Mouse (Mus musculus): ENCODE data around the gene Unk.

DNA sequence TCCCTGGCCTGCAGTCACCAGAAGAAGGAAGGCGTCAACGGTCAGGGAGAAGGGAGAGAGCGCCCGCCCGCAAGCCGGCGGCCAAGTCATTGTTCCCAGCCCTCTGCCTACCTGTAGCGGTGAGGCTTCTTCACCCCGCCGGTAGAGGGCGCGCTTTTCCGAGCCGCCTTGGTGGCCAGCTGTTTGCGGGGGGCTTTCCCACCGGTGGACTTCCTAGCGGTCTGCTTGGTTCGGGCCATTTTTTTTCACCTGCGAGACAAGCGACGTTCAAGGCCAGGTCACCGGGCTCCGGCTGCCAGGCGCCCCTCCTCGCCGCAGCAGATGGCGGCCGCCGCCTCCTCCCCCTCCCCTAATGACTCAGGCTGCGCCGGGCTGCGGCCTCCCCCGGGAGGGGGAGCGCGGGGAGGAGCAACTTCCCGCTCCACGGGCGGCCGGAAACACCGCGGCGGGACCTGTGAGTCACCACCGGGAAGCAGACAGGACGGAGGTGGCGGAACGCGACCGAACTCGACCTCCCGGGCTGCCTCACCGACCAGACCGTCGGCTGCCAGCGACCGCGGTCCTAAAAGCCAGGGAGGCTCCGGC, 6.3 kb upstream of the Unk start:
- TF ChIP-seq CTCF (IDR thresholded peaks at IDR 0.05; ENCODE audit: borderline replicate concordance, insufficient read depth, low read depth, low read length) (peak; percentile 47; the same call in 1 of the 2 replicates), POLR2A (IDR thresholded peaks at IDR 0.05; ENCODE audit: borderline replicate concordance, insufficient read depth, low read length) (no peak)

Data from cerebellum, adult 2 months (tissue).